Mouse (Mus musculus) myocyte (in vitro differentiated cells): ENCODE data around the gene Nek10. TPM values are rescaled to one million over a fixed set of nuclear protein-coding genes. Genes with fewer than 3 reads are reported as not detected.
"Not testable (repeated sequence)": the region's sequence is repeated elsewhere in the genome, so short reads cannot be mapped to it uniquely, and the experiment has no call there.

Source experiments
- H3K27me3 ChIP-seq: one replicate; pipeline ENCODE4 v1.6.1; 2011; ENCODE audit not compliant: control insufficient read depth, insufficient read depth, insufficient read length
- H3K36me3 ChIP-seq: one replicate; pipeline ENCODE4 v1.6.1; 2011; ENCODE audit not compliant: control insufficient read depth, insufficient read depth
- H3K4me2 ChIP-seq: one replicate; pipeline ENCODE4 v1.6.1; 2011; ENCODE audit warnings: low read depth, control low read depth
- H3K4me3 ChIP-seq: one replicate; pipeline ENCODE4 v1.5.1; 2011; ENCODE audit warnings: mild to moderate bottlenecking, control low read depth, moderate library complexity
- H3K79me2 ChIP-seq: one replicate; pipeline ENCODE4 v1.6.1; 2011; ENCODE audit not compliant: control insufficient read depth, insufficient read depth
- H3ac ChIP-seq: one replicate; pipeline ENCODE4 v1.6.1; 2011; ENCODE audit not compliant: control insufficient read depth, insufficient read length
- CEBPB ChIP-seq: IDR thresholded peaks from 2 replicates; pipeline ENCODE4 v1.6.1; 2011; ENCODE audit warnings: mild to moderate bottlenecking, moderate library complexity; ENCODE audit not compliant: poor library complexity, insufficient read depth, severe bottlenecking
- E2F4 ChIP-seq: IDR thresholded peaks from one replicate; pipeline ENCODE4 v1.6.1; 2011; ENCODE audit warnings: mild to moderate bottlenecking, control low read depth, moderate library complexity; ENCODE audit not compliant: insufficient read depth
- MAX ChIP-seq: IDR thresholded peaks from one replicate; pipeline ENCODE4 v1.6.1; 2011; ENCODE audit warnings: low read depth, mild to moderate bottlenecking, control low read depth
- MYOD1 ChIP-seq, 3 experiments: IDR thresholded peaks; one replicate each; pipeline ENCODE4 v1.6.1; 2011; ENCODE audit warnings: control low read depth in 2 of 3, low read depth in 2 of 3, mild to moderate bottlenecking in 2 of 3, moderate library complexity in 1 of 3; ENCODE audit not compliant: insufficient read length in 2 of 3, control insufficient read depth in 1 of 3
- MYOG ChIP-seq, 3 experiments: IDR thresholded peaks; one replicate each; pipeline ENCODE4 v1.6.1; 2011; ENCODE audit warnings: control low read depth in 2 of 3, low read depth in 2 of 3, mild to moderate bottlenecking in 2 of 3; ENCODE audit not compliant: insufficient read length in 2 of 3, control insufficient read depth in 1 of 3, insufficient read depth in 1 of 3
- POLR2A ChIP-seq: IDR thresholded peaks from one replicate; pipeline ENCODE4 v1.6.1; 2011; ENCODE audit warnings: low read depth, mild to moderate bottlenecking, control low read depth, moderate library complexity; ENCODE audit not compliant: insufficient read length
- POLR2AphosphoS2 ChIP-seq: IDR thresholded peaks from one replicate; pipeline ENCODE4 v1.6.1; 2011; ENCODE audit warnings: low read depth, control low read depth; ENCODE audit not compliant: insufficient read length
- REST ChIP-seq: IDR thresholded peaks from one replicate; pipeline ENCODE4 v1.6.1; 2011; ENCODE audit warnings: mild to moderate bottlenecking, control low read depth, moderate library complexity; ENCODE audit not compliant: insufficient read depth, insufficient read length
- SRF ChIP-seq: IDR thresholded peaks from one replicate; pipeline ENCODE4 v1.6.1; 2011; ENCODE audit warnings: low read depth; ENCODE audit not compliant: control insufficient read depth, insufficient read length
- TCF12 ChIP-seq: IDR thresholded peaks from one replicate; pipeline ENCODE4 v1.6.1; 2011; ENCODE audit warnings: mild to moderate bottlenecking, control low read depth; ENCODE audit not compliant: poor library complexity, insufficient read depth, severe bottlenecking
- TCF3 ChIP-seq: IDR thresholded peaks from one replicate; pipeline ENCODE4 v1.6.1; 2011; ENCODE audit warnings: low read depth, control low read depth; ENCODE audit not compliant: insufficient read length
- USF1 ChIP-seq: IDR thresholded peaks from one replicate; pipeline ENCODE4 v1.6.1; 2011; ENCODE audit warnings: low read depth, mild to moderate bottlenecking, control low read depth, moderate library complexity
- polyA plus RNA-seq: library from polyadenylated mRNA; unstranded; fragments of >200 nt; fragmentation: generic; extraction: Trizol; gene quantifications from one replicate; pipeline ENCODE4 v1.2.1, GENCODE M21; 2012; ENCODE audit warnings: missing spikeins

The Nek10 gene
- polyA plus RNA-seq, 1 experiment: 0.10 TPM

DNA sequence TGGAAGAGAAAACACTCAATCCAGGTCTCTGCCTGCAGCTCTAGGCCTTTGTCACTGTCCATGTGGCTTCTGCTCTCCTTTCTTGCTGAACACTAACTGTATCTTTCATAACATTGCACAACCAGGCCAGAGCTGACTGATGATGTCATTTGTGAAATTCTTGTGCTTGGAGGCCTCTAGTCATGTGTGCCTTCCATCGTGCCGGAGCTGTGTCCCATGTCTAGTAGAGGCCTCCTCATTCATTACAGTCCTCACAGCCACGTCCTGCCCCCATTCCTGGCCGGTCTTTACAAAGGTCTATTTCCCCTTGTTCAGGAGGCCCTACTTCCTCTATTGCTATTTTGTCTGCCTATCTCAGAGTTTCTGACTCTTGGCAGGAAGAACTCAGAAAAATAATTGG is 167.8 kb downstream of the Nek10 start:
- Histone ChIP-seq H3K27me3 (no peaks in the 10 kb centered on the region), H3K4me2 (no peak overlapping the region), H3ac (no peak overlapping the region), H3K79me2 (no peaks in the 10 kb centered on the region), H3K4me3 (no peak overlapping the region), H3K36me3 (no peaks in the 10 kb centered on the region)
- TF ChIP-seq USF1 (no peak), REST (no peak), CEBPB (no peak), MAX (no peak), MYOG (IDR thresholded peaks at IDR 0.05; ENCODE audit: control insufficient read depth in 1 of 3, insufficient read depth in 1 of 3, insufficient read length in 2 of 3, low read depth in 2 of 3) (no peak), E2F4 (no peak), POLR2AphosphoS2 (no peak), TCF12 (no peak), MYOD1 (IDR thresholded peaks at IDR 0.05; ENCODE audit: control insufficient read depth in 1 of 3, insufficient read length in 2 of 3, low read depth in 2 of 3) (no peak), TCF3 (no peak), POLR2A (no peak), SRF (no peak)

DNA sequence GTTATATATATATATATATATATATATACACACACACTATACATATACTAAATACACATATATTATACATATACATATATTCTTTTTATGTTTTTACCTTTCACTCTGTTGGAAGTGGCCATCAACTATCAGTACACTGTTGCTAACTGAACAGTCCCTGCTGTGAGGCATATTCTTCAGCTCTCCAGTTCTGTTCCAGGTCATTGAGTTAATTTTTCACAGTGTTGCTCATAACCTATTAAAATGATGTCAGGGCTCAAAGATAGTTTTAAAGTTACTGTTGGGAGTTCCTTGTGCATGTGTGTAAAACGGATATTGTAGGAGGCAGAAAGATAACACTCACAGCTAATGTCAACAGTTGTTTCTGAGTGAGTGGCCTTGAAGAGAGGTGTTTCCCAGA is 170.9 kb downstream of the Nek10 start:
- no peak overlapping the region for H3K4me3 ChIP-seq
- no peak overlapping the region for H3K4me2 ChIP-seq
- H3K79me2 ChIP-seq: no peaks in the 10 kb centered on the region
- no peaks in the 10 kb centered on the region for H3K27me3 ChIP-seq
- H3ac ChIP-seq: no peak overlapping the region
- TF ChIP-seq CEBPB (no peak), TCF3 (no peak), MAX (no peak), POLR2AphosphoS2 (no peak), USF1 (no peak), POLR2A (no peak), TCF12 (no peak), SRF (no peak), E2F4 (no peak), MYOG (IDR thresholded peaks at IDR 0.05; ENCODE audit: control insufficient read depth in 1 of 3, insufficient read depth in 1 of 3, insufficient read length in 2 of 3, low read depth in 2 of 3) (no peak), MYOD1 (IDR thresholded peaks at IDR 0.05; ENCODE audit: control insufficient read depth in 1 of 3, insufficient read length in 2 of 3, low read depth in 2 of 3) (no peak), REST (no peak)
- no peaks in the 10 kb centered on the region for H3K36me3 ChIP-seq

DNA sequence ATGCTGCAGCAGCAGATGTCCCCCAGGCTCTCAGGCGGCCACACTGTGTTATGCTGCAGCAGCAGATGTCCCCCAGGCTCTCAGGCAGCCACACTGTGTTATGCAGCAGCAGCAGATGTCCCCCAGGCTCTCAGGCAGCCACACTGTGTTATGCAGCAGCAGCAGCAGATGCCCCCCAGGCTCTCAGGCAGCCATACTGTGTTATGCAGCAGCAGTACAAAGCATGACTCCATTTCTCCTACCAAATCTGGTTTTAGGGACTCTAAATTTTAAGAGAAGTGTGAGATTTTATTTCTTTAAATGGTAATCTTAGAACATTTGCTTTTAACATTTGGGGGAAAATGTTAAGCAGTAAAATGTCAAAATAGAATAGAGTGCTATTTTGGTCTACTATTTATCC is 180.9 kb downstream of the Nek10 start:
- H3K4me2 ChIP-seq: not testable (repeated sequence)

DNA sequence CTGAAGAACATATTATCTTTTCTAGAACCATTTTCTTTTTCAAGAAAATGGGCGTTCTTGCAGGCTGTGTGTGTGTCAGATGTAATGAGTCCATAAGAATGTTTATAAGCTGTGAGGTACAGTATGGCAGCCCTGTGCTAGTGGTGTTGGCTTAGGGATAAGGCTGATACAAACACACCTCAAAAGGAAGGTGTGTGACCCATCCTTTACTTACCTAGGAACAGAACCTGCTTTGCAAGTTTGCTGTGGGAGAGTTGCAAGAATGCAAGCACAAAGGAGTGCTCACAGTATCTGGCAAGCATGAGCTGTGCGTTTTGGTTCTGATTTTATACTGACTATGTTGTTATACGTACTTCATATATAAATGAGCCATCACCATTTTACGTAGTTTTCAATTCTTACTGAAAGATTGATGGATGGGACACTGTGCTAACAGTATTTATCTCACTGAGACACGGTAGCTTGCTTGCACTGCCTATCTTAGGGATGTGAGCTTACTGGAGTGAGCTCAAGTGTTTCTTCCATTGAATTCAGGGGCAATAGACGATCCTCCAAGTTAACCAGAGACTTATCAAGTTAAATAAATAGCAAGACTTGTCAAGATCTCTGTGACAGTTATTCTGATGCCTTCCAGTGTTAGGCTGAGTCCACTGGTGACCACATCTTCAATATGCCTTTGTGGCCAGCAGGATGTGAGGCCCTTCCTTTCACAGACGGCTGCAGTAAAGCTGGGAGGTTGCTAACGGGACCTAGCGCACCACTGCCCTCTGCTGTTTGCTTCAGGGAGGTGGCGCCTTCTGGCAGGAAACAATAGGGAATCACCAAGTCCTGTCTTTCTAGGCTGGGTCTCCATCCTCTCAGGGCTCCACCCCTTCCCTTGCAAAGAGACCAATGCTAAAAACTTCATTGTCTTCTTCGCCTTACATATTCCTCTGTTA is 181.8 kb downstream of the Nek10 start:
- H3K36me3 ChIP-seq: no peaks in the 10 kb centered on the region
- H3K79me2 ChIP-seq: no peaks in the 10 kb centered on the region
- no peak overlapping the region for H3ac ChIP-seq
- TF ChIP-seq TCF12: no peak
- H3K27me3 ChIP-seq: no peaks in the 10 kb centered on the region
- H3K4me3 ChIP-seq: no peak overlapping the region
- H3K4me2 ChIP-seq: no peak overlapping the region

More for the DNA sequence above, 180.9 kb downstream of the Nek10 start:
- not testable (repeated sequence) for H3K27me3 ChIP-seq, H3K4me3 ChIP-seq, H3ac ChIP-seq, H3K79me2 ChIP-seq, H3K36me3 ChIP-seq

DNA sequence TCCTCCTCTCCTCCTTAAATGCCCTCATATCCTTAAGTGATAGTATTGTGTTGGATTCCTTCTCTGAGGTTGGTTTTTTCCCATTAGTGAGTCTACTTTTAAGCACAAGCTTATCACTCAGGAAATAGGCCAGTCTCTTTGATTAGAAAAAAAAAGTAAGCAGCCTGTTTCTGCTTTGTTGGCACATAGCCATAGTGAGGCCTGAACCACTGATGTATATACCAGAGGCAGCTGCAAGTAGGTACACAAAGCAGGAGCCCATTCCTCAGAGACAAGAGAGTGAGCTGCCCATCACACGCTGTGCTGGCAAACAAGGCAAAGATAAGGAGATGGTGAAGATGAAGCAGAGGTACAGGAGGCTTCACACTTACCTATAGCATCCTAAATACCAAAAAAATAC is 184.2 kb downstream of the Nek10 start:
- Histone ChIP-seq H3ac (no peak overlapping the region), H3K79me2 (no peaks in the 10 kb centered on the region), H3K27me3 (no peaks in the 10 kb centered on the region), H3K4me3 (no peak overlapping the region), H3K4me2 (no peak overlapping the region), H3K36me3 (no peaks in the 10 kb centered on the region)
- no peak for TF ChIP-seq USF1
- TF ChIP-seq MYOG (IDR thresholded peaks at IDR 0.05; ENCODE audit: control insufficient read depth in 1 of 3, insufficient read depth in 1 of 3, insufficient read length in 2 of 3, low read depth in 2 of 3): no peak
- no peak for TF ChIP-seq E2F4
- no peak for TF ChIP-seq TCF3
- no peak for TF ChIP-seq SRF
- TF ChIP-seq POLR2AphosphoS2: no peak
- no peak for TF ChIP-seq MAX
- no peak for TF ChIP-seq TCF12
- no peak for TF ChIP-seq MYOD1 (IDR thresholded peaks at IDR 0.05; ENCODE audit: control insufficient read depth in 1 of 3, insufficient read length in 2 of 3, low read depth in 2 of 3)
- no peak for TF ChIP-seq POLR2A
- no peak for TF ChIP-seq REST
- TF ChIP-seq CEBPB: no peak
